Mouse (Mus musculus): ENCODE data around the gene 1190002N15Rik. TPM values are rescaled to one million over a fixed set of nuclear protein-coding genes. Genes with fewer than 3 reads are reported as not detected.

The 1190002N15Rik gene
- polyA plus RNA-seq, 1 experiment = 0.19 TPM

DNA sequence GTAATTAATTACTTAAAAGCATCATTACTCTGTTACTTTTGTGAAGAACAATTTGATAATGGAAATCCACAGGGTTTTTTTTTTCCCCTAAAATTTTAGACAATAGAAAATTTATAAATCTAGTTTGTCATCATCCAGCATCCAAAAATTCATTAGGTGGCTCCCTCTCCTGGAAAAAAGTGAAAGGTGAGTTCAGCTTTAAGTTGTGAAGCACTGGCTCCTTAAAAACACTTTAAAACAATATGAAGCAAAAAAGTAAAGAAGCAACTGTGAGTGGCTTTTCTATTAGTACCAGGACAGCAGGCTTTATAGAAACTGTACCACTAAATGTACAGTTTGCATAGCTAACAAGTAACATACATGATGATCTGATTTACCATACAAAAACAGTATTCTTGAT lies 3.1 kb downstream of the 1190002N15Rik start:
- peaks cover 47% of the 10 kb centered on the region for H3K4me1 ChIP-seq (ENCODE audit: control insufficient read depth)

DNA sequence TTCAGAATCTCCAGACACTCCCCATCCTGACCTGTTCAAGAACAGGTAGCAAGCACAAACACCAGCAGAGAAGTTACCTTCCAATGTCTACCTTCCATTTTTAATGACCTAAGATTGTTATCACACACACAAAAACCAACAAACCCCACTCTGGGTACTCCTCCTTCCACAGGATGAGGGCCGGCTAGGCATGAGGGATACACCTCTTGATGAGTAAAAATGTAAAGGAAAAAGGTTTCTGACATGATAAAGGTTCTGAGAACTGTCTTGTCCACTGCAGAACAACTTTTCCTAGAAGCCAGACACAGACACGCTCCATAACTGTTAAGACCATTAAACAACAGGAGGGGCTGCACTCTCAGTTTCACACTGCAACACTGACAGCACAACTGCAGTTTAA lies 3.7 kb downstream of the 1190002N15Rik start:
- Histone ChIP-seq H3K27me3 (ENCODE audit: control insufficient read depth) (no peaks in the 10 kb centered on the region), H3K36me3 (ENCODE audit: control insufficient read depth) (no peaks in the 10 kb centered on the region), H3K4me1 (ENCODE audit: control insufficient read depth) (peaks cover 41% of the 10 kb centered on the region), H3K9me3 (ENCODE audit: control insufficient read depth, low read length) (no peaks in the 10 kb centered on the region), H3K4me3 (replicated peaks) (no peak overlapping the region)
- TF ChIP-seq GATA1 (IDR thresholded peaks at IDR 0.05; ENCODE audit: low read length) = no peak
- no peak for TF ChIP-seq TAL1 (IDR thresholded peaks at IDR 0.05; ENCODE audit: low read length)

More for the DNA sequence above, 3.1 kb downstream of the 1190002N15Rik start:
- H3K27me3 ChIP-seq (ENCODE audit: control insufficient read depth) = no peaks in the 10 kb centered on the region
- H3K9me3 ChIP-seq (ENCODE audit: control insufficient read depth, low read length) = no peaks in the 10 kb centered on the region
- no peak overlapping the region for H3K4me3 ChIP-seq (replicated peaks)
- no peaks in the 10 kb centered on the region for H3K36me3 ChIP-seq (ENCODE audit: control insufficient read depth)
- TF ChIP-seq GATA1 (IDR thresholded peaks at IDR 0.05; ENCODE audit: low read length) (no peak), TAL1 (IDR thresholded peaks at IDR 0.05; ENCODE audit: low read length) (no peak)

- peaks cover 35% of the 10 kb centered on the region for H3K4me1 ChIP-seq (ENCODE audit: control insufficient read depth)
- no peaks in the 10 kb centered on the region for H3K36me3 ChIP-seq (ENCODE audit: control insufficient read depth)
- no peaks in the 10 kb centered on the region for H3K27me3 ChIP-seq (ENCODE audit: control insufficient read depth)
- TF ChIP-seq GATA1 (IDR thresholded peaks at IDR 0.05; ENCODE audit: low read length) (no peak), TAL1 (IDR thresholded peaks at IDR 0.05; ENCODE audit: low read length) (no peak)
- no peaks in the 10 kb centered on the region for H3K9me3 ChIP-seq (ENCODE audit: control insufficient read depth, low read length)
- no peak overlapping the region for H3K4me3 ChIP-seq (replicated peaks)
These were observed 4.2 kb downstream of the 1190002N15Rik start for GRCm38 (mm10) chr9:94533641-94534040.

DNA sequence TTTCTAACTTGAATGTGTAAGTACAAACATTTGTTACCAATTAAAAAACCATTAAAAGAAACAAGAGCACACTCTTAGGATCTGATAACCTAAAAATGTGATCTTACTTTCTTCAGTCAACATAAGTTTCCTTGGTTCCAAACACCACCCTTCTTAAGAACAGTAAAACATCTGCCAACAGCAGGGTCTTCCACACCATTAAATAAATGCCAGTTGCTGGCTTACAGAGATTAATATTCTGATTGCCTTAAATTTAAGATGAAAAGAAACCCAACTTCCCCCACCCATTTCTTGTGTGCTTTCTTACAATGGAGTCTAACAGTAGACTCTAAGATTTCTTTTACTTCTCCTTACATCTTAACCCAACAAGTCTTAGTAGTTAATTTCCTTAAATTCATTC lies 7.9 kb downstream of the 1190002N15Rik start:
- TF ChIP-seq GATA1 (IDR thresholded peaks at IDR 0.05; ENCODE audit: low read length) = no peak
- TF ChIP-seq TAL1 (IDR thresholded peaks at IDR 0.05; ENCODE audit: low read length) = no peak
- Histone ChIP-seq H3K9me3 (ENCODE audit: control insufficient read depth, low read length) (no peaks in the 10 kb centered on the region), H3K4me3 (replicated peaks) (no peak overlapping the region), H3K4me1 (ENCODE audit: control insufficient read depth) (peaks cover 10% of the 10 kb centered on the region), H3K36me3 (ENCODE audit: control insufficient read depth) (no peaks in the 10 kb centered on the region), H3K27me3 (ENCODE audit: control insufficient read depth) (no peaks in the 10 kb centered on the region)

GRCm38 (mm10) chr9:94529146-94529746 lies 8.6 kb downstream of the 1190002N15Rik start:
- Histone ChIP-seq H3K36me3 (ENCODE audit: control insufficient read depth) (no peaks in the 10 kb centered on the region), H3K4me1 (ENCODE audit: control insufficient read depth) (peaks cover 5% of the 10 kb centered on the region), H3K4me3 (replicated peaks) (no peak overlapping the region), H3K9me3 (ENCODE audit: control insufficient read depth, low read length) (no peaks in the 10 kb centered on the region), H3K27me3 (ENCODE audit: control insufficient read depth) (no peaks in the 10 kb centered on the region)
- TF ChIP-seq GATA1 (IDR thresholded peaks at IDR 0.05; ENCODE audit: low read length) = no peak
- TF ChIP-seq TAL1 (IDR thresholded peaks at IDR 0.05; ENCODE audit: low read length) = no peak

DNA sequence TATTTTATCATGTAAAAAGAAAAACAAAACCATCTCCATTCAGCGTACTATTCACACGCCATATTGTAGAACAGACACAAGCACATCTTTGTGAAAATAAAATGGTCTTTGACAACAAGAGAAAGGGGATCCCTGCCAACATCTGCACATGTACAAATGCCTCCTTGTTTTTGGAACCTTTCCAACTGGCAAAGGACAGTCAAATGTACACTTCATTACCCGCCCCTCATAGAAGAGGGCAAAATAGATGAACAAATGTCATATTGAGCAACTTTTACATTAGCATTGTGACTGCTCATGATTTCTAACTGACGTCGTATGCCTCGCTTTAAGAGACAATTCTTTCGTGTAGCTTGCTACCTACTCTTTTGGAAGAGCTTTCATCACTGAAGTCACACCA lies 11.4 kb downstream of the 1190002N15Rik start:
- Histone ChIP-seq H3K36me3 (ENCODE audit: control insufficient read depth) (peaks cover 4% of the 10 kb centered on the region; the same call in 1 of the 2 replicates), H3K4me1 (ENCODE audit: control insufficient read depth) (no peaks in the 10 kb centered on the region), H3K27me3 (ENCODE audit: control insufficient read depth) (no peaks in the 10 kb centered on the region), H3K4me3 (replicated peaks) (no peak overlapping the region), H3K9me3 (ENCODE audit: control insufficient read depth, low read length) (no peaks in the 10 kb centered on the region)
- TF ChIP-seq GATA1 (IDR thresholded peaks at IDR 0.05; ENCODE audit: low read length) (no peak), TAL1 (IDR thresholded peaks at IDR 0.05; ENCODE audit: low read length) (no peak)

DNA sequence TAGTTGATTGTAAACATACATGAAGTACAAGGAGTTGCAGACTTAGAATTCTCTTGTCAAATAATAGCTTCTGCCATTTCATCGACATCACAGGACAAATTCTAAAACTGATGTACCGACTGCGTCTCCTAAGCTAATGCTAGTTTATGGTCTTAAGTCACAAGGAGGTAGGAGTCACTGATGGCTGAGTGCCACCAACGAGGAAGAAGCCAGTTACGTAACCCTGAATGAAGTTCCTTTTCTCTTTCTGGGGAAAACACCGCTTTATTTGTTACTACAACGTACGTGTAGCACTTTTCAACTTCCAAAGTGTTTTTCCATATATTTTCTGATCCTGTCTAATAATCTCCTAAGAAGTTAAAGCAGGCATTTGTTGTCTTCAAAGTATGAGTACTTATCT lies 25.6 kb downstream of the 1190002N15Rik start:
- Histone ChIP-seq H3K4me1 (ENCODE audit: control insufficient read depth) (no peaks in the 10 kb centered on the region), H3K4me3 (replicated peaks) (no peak overlapping the region), H3K9me3 (ENCODE audit: control insufficient read depth, low read length) (no peaks in the 10 kb centered on the region), H3K36me3 (ENCODE audit: control insufficient read depth) (no peaks in the 10 kb centered on the region; the same call in 1 of the 2 replicates), H3K27me3 (ENCODE audit: control insufficient read depth) (no peaks in the 10 kb centered on the region)
- TF ChIP-seq GATA1 (IDR thresholded peaks at IDR 0.05; ENCODE audit: low read length) (no peak), TAL1 (IDR thresholded peaks at IDR 0.05; ENCODE audit: low read length) (no peak)

DNA sequence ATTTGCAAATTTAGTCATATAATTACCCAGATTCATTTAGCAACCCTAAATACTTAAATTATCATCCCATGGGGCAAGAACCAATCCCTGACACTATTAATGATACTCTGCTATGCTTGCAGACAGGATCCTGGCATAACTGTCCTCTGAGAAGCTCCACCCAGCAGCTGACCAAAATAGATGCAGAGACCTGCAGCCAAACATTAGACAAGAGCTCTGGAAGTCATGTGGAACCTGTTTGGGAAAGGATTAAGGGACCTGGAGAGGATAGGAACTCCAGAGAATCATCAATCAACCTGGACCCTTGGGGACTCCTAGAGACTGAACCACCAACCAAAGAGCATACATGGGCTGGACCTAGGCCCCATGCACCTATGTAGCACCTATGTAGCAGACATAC lies 26.7 kb downstream of the 1190002N15Rik start:
- Histone ChIP-seq H3K4me1 (ENCODE audit: control insufficient read depth) (no peaks in the 10 kb centered on the region), H3K4me3 (replicated peaks) (no peak overlapping the region), H3K9me3 (ENCODE audit: control insufficient read depth, low read length) (no peaks in the 10 kb centered on the region), H3K36me3 (ENCODE audit: control insufficient read depth) (no peaks in the 10 kb centered on the region), H3K27me3 (ENCODE audit: control insufficient read depth) (no peaks in the 10 kb centered on the region)
- no peak for TF ChIP-seq GATA1 (IDR thresholded peaks at IDR 0.05; ENCODE audit: low read length)
- TF ChIP-seq TAL1 (IDR thresholded peaks at IDR 0.05; ENCODE audit: low read length) = no peak

DNA sequence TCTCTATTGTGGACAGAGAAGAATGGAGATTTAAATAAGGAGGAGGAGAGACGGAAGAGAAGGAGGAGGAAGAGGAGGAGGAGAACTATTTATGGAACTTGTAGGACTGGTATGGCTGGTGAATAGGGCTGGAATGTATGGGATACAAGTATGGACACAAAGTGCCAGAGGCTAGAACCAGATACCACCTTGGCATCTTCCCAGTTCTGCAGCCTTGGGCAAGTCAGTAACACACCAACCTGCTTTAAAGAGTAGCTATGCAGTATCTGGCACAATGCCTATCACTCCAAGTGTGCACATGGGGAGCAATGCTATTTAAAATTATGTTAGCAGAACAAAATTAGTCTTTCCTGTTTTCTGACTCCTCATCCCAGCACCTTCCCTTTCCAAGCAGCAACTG lies 30.9 kb downstream of the 1190002N15Rik start:
- TF ChIP-seq GATA1 (IDR thresholded peaks at IDR 0.05; ENCODE audit: low read length) = no peak
- TF ChIP-seq TAL1 (IDR thresholded peaks at IDR 0.05; ENCODE audit: low read length) = no peak
- H3K9me3 ChIP-seq (ENCODE audit: control insufficient read depth, low read length) = no peaks in the 10 kb centered on the region
- no peaks in the 10 kb centered on the region for H3K27me3 ChIP-seq (ENCODE audit: control insufficient read depth)
- no peaks in the 10 kb centered on the region for H3K36me3 ChIP-seq (ENCODE audit: control insufficient read depth)
- no peaks in the 10 kb centered on the region for H3K4me1 ChIP-seq (ENCODE audit: control insufficient read depth)
- H3K4me3 ChIP-seq (replicated peaks) = no peak overlapping the region

DNA sequence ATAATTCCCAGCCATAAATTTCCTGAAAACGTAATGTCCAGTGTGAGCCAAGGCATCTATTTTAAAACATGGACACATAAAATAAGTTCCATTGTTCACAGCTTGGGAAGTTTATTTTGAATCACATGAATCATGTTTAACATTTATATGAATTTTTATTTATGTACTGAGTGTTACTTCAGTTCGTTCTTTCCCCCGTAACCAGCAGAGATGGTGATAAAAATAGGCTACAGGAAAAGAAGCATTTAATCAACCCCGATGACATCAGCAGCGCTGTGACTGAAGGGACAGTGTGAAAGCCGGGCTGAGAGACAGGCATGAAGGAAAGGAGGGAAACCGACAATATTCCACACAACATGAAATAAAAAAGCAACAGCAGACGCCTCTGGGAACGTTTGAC lies 46.4 kb downstream of the 1190002N15Rik start:
- Histone ChIP-seq H3K9me3 (ENCODE audit: control insufficient read depth, low read length) (no peaks in the 10 kb centered on the region), H3K27me3 (ENCODE audit: control insufficient read depth) (0 out of 2 replicates have a peak, but pooled peaks cover 3% of the 10 kb centered on the region), H3K4me1 (ENCODE audit: control insufficient read depth) (no peaks in the 10 kb centered on the region), H3K4me3 (replicated peaks) (no peak overlapping the region), H3K36me3 (ENCODE audit: control insufficient read depth) (no peaks in the 10 kb centered on the region)
- TF ChIP-seq GATA1 (IDR thresholded peaks at IDR 0.05; ENCODE audit: low read length) = no peak
- no peak for TF ChIP-seq TAL1 (IDR thresholded peaks at IDR 0.05; ENCODE audit: low read length)
